Mouse (Mus musculus) mature B cell (primary cell): Measurements from ENCODE around the gene Fmnl1.

ENCODE experiments used
- in situ Hi-C: fragments of 300-500 bp; cut with MboI; formaldehyde crosslinking; loops from 2 replicates; pipeline ENCODE4 v1.14.3; 2019

The Fmnl1 gene

DNA sequence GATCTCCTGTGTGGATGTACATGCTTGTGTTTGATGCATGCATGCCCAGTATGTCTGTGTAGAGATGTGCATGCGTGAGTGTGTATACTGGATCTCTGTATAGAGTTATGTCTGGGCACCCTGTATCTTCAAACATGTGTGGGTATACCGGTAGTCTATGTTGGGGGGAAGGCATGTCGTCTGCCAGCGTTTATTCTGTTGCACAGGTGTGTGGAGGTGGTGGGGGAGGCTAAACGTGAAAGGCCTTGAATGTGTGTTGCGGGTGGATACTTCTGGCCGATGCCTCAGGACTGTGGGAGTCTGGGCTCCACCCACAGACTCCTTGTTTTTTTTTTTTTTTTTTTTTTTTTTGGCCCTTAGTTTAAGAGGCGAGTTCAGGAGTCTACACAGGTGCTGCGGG lies 10.4 kb downstream of the Fmnl1 start:
- in situ Hi-C loops: no loop called here

DNA sequence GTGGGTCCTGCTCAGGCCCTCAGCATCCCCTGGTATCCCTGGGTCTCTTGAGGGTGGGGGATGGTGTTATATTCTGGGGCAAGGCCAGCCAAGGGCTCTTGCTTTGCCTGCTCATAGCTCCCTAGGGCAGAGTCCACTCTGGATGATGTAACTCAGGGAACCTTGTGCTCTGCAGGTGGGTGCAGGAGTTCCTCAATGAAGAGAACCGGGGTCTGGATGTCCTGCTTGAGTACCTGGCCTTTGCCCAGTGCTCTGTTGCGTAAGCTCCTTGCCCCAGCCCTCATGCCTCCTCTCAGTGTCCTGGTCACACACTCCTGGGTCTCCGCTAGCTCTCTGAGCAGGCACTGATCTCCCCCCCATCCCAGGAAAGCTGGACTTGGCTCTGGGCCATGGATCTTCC lies 11.0 kb downstream of the Fmnl1 start:
- in situ Hi-C loops: no loop called here

DNA sequence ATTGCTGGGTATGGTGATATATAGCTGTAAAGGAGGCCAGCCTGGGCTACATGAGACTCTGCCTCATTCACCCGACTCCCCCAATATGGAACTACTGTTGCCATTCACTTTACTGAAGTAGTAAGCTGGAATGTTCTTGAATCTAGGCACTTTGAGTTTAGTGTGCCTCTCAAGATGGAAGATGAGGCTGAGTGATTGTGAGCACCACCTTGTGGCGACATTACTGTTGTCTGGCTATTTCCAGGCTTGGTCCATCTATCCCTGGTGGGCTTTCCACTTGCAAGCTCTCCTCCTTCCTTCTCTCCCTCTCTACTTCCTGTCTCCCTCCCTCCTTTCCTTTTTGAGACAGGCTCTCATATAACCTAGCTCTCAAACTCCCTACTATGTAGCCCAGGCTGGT lies 14.0 kb downstream of the Fmnl1 start:
- in situ Hi-C loops: no loop called here

DNA sequence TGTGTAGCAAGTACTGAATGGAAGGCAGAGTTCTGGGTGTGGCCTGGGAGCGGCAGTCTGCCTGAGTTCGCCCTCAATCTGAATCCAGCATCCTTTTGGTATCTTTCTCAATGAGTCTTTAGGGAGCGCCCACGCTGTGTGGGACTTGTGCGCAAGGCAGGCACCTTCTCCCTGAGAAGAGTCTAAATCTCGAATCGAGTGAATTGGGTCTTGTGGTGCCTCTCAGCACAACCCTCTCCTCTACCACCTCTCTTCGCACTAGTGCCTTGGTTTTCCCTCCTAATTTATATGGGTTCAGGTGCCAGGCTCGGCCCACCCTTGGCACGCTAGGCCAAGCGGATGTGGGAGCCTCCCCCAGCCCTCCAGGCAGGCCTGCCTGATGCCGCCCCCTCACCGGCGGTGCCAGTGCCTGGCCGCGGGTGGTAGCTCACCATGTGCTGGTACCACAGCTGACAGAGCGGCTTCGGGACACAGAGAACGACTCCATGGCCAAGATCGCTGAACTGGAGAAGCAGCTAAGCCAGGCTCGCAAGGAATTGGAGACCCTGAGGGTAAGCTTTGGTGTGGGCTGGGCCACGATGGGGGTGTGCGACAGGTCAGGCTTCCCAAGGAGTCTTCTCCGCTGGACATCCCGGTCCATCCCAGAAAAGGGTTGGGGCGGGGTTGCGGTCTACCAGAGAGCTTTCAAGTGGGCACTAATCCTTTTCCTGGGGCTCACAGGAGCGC lies 21.5 kb downstream of the Fmnl1 start:
- in situ Hi-C loops: no loop called here

DNA sequence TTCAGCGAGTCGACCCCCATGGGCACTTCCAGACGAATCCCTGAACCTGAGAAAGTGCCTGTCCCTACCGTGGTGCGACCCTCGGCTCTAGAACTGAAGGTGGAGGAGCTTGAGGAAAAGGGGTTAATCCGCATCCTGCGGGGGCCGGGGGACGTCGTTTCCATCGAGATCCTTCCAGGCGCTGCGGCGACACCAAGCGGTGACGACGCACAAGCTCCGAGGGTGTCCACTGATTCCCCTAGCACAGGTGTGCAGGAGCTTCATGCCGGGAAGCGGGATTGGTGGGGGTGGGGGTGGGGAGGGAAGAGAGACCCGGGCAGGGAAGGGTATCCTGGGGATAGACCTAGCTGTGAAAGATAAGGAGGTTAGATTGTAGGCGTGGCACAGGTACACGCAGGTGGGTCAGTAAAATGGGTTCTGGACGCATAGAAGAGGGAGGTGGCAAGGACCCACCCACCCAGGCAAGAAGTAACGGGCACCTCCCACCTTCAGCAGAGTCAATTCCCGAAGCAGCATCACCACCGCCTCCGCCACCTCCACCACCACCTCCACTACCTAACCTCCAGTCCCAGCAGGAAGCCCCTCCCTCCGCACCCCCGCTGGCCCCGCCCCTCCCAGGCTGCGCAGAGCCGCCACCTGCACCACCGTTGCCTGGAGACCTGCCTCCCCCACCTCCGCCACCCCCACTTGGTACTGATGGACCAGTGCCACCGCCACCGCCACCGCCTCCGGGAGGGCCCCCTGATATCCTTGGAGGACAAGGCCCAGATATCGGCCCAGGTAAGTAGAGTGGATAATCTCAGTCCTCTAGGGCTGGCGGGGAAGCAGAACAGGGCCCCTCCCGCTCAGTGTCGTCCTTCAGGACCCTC lies 22.3 kb downstream of the Fmnl1 start:
- in situ Hi-C loops: no loop called here

DNA sequence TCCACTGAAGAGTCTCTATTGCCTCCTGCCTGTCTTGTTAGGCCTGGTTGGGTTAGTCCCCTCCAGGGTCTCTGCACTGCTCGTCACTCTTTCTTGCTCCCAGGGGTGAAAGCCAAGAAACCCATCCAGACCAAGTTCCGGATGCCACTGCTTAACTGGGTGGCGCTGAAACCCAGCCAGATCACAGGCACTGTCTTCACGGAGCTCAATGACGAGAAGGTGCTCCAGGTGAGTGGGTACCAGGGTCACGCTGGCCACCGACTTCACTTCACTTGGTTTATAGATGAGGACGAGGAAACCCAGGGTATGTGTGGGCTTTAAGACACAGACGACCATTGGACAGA lies 22.9 kb downstream of the Fmnl1 start:
- in situ Hi-C loops: no loop called here

DNA sequence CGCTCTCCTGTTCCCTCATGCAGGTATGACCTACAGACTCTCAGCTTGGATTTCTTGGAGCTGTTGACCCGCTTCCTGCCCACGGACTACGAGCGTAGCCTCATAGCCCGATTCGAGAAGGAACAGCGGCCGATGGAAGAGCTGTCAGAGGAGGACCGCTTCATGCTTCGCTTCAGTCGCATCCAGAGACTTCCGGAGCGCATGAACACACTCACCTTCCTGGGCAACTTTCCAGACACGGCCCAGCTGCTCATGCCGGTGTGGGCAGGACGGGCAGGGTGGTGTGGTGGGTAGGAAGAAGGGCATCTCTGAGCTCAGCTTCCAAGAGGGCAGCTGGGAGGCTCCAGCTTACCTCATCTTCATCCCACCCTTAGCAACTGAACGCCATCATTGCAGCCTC lies 24.3 kb downstream of the Fmnl1 start:
- in situ Hi-C loops: no loop called here

DNA sequence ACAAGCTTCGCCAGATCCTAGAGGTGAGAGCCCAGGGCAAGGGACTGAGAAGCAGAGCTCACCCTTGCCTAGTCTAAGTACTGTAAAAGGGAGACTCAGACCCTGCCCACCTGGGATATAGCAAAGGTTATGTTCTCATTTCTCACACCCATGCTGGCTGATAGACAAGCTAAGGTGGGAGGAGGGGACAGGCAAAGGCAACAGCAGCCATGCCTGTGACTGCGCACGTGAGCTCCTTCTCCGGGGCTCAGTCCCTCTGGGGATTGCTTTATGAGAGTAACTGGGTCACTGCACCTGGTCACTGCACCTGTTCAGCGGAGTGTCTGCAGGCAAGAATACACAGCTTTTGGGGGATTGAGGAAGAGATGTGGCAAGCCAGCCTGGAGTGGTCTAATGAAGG lies 24.7 kb downstream of the Fmnl1 start:
- in situ Hi-C loops: no loop called here

DNA sequence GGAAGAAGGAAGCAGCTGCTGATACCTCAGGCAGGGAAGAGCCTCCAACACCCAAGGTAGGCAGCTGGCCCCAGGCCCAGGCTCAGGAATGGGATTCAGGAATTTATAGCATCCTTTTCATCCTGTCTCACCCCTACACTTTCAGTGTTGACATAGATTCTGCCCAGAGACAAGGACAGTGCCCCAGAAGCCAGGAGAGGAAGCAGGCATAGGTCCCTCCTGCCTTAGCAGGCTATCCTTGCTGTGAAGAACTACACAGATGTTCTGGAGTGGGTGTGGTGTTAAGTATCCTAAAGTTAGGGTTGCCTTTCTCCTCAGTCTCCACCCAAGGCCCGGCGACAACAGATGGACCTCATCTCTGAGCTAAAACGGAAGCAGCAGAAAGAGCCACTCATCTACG lies 26.4 kb downstream of the Fmnl1 start:
- in situ Hi-C loops: no loop called here

DNA sequence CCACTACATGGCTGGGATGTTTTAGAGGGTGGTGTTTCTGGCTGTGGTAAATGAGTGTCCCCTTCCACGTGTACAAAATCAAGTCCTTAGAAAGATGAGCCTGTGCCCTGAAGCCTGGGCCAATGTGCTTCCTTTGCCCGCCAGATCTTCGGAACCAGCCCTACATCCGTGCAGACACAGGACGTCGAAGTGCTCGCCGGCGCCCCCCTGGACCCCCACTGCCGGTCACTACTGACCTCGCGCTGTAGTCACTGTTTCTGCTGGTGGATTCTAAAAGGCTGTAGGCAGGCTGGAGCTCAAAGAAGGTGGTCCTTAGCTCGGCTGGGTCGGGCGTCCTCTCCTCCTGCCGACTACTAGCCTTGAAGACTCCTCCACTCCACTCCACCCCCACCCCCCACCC lies 27.4 kb downstream of the Fmnl1 start:
- in situ Hi-C loops: no loop called here

DNA sequence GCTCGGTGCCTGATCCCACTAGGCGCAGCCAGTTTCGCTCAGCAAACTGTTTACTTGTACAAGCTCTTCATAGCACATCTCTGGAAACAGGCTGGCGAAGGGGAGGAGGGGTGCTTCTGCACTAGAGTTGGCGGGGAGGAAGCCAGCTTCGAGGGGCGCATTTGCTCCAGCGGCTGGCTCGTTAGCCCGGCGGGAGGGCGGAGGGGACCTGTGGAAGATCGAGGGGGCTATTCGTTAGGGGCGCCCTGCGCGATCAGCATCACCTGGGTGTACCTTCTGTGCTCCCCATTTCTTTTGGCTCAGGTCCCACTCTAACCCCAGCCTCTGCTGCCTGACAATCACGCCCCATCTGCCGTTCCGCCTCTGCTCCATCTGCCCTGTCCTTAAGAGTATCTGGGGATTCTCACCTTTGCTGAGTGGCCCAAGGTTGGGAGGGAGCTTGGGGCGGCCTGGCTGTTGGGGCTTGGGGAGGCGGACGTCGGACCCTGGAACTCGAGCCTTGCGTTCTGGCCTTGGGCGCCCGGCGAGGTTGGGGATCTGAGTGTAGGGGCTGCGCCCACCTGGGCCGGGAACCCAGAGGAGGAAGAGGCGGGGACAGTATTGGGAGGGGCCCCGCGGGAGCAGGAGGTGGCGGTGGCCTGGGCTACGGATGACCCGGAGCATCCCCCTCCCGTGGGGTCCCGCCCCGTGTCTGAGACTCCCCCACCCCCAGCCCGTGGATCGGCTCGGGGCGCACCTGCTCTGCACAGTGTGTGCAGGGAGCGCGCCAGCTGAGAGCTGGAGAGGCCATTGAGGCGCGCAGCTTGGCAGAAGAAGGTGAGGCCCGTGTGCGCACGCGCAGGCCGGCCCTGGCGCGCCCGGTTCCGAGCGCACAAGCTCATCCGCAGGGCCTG lies 28.2 kb downstream of the Fmnl1 start:
- in situ Hi-C loops: no loop called here

DNA sequence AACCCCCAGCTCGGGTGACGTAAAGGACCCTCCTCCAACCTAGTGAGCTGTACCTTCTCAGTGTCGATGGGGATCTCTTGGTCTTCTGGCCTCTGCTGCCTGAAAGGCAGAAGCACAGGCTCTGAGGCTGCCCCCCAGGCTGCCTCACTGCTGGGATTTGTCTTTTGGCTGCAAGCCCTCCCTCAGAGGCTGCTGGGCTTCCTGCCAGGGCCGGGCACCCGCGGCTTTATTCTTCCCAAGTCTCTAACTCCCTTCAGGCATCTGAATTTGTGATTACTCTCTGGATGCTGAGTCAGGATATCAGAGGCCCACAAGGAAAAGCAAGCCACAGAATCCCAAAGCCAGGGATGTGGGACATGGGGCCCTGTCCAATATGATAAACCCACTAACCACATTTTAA lies 30.8 kb downstream of the Fmnl1 start:
- in situ Hi-C loops: no loop called here

DNA sequence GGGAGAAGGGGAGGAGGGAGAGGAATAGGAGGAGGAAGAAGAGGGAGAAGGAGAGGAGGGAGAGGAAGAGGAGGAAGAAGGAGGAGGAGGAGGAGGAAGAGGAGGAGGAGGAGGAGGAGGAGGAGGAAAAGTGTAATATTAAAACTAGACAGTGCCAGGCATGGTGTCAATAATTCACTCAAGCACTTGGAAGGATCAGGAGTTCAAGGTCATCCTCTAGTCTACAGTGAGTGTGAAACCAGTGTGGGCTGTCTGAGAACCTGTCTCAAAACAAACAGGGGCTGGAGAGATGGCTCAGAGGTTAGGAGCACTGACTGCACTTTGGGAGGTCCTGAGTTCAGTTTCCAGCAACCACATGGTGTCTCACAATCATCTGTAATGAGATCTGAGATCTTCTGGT lies 31.5 kb downstream of the Fmnl1 start:
- in situ Hi-C loops: no loop called here

DNA sequence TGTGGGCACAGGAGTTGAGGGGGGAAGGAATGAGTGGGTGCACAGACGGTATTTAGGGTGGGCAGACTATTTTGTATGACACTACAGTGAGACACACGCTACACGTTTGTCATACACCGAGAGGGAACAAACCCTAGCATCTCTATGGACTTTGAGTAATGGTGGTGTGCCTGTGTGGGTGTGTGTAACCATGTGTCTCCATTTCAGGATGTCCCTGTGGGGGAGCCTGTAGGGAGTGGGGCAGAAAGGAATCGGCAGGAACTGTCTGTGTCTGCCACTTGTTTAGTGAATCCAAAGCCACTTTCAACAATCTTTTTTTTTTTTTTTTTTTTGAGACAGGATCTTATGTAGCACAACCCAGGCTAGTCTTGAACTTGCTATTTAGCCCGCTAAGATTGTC lies 35.3 kb downstream of the Fmnl1 start:
- in situ Hi-C loops: no loop called here

DNA sequence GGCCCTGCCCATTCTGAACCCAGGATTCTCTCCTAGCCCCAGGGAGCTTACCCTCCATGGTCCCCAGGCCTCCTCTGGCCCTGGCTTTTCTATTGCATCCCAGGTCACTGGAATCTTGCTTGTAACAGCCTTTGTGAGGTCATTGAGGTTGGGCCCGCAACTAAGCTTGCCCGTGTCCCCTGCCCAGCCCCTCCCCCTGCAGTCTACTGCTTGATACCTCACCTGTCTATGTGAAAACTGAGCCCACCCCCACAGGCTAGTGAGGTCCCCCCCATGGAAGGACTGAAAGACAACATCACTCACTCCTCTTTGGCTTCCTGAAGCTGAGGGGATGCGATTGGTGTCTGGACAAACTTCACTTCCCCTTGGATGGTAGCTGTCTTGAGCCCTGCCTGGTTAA lies 37.6 kb downstream of the Fmnl1 start, which contains the start of gene 1700023F06Rik:
1700023F06Rik (minus strand) TSS at position 101 of the 400 bp plus-strand sequence.
- in situ Hi-C loops: no loop called here

DNA sequence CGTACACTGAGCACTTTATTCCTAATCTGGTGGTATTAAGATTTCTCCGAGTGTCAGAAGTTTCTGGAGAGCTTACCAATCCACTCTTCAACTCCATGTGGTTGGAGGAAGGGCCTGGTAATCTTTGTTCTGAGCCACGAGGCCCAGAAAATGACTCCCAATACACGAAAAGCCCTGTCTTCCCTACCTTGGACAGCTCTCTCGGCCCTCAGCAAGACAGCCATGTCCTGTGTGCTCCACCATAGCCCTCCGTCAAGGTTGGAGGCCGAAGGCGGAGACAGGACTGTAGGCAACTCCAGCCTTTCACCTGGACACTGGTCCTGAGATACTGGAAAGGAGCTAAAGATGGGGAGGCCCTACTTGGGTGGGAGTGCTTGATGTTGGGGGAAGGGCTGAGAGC lies 39.4 kb downstream of the Fmnl1 start:
- in situ Hi-C loops: no loop called here

DNA sequence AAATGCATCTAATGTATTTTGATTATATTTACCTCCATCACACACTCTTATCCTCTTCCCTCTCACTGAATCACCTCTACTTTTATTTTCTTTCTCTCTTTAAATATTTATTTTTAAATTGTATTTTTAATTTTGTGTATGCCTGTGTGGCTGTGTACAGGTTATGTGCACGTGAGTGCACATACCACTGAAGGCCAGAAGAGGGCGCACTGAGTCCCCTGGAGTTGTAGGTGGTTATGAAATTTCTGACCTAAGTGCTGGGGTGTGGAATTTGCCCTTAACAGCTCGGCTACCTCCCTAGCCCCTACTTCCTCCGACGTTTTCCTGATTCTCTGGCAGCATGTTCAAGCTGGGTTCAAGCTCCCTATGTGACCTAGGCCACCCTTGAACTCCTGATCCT lies 42.8 kb downstream of the Fmnl1 start:
- in situ Hi-C loops: no loop called here

DNA sequence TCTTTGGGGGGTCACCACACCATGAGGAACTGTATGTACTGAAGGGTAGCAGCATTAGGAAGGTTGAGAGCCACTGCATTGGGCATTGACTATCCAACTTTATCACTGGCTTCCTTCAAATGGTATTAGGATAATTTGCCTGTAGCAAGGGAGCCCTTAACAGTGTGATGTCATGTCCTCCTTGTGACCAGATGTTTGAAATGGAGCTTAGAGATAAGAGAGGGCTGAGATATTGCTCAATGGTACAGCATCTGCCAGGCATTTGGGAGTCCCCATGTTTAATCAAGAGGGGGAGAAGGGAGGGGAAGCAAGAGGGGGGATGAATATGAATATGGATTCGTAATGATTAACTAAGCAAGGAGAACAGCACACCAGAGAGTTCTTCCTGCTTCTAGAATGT lies 44.4 kb downstream of the Fmnl1 start:
- in situ Hi-C loops: no loop called here

DNA sequence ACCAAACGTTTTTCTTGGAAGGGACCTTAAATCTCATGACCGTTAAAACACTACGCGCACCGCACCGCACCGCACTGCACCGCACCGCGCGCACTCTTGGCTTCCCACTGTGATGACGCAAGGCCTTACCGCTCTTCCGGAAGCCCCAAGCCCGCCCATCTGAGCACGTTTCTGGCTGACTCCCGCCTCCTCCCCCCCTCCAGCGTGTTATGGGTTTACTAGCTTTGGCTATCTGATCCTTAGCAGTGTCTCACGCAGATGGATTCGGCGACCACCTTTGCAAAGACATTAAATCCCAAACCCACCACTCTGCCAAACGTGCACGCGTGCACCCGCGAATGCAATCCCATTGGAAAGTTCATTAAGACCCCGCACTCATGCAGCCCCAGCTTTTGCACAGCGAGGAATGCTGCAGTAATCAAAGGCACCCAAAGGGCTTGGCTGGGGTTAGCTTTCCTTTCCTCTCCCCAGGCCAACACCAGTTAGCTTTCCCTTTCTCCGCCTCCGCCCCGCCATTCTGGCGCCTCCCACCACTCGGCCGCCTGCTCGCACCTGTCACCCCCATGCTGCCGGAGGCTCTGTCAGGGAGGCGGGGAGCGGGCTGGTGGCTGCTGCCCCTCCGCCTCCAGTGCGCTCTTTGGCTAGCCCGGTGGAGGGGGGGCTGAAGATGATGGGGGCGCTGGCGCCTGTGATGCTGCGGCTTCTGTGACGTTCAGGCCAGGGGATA lies 47.0 kb downstream of the Fmnl1 start, which contains the start of gene Spata32:
Spata32 (minus strand) TSS at position 643 of the 727 bp plus-strand sequence.
- in situ Hi-C loops: no loop called here

DNA sequence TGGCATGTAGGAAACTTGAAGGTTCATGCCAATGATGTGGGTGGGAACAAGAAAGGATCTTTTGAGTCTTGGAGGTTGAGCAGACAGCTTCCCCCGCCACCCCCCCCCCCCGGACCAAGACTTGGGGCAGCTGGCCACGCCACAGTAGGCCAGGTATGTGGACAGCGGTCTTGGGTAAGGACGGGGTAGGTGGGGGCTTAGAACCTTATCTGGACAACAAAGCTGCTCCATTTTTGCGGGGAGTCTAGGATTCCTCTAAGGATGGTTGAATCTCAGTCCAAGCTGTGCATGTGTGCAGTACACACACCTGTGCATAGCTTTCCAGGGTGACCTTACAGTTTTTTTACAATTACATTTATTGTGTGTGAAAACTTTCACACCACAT lies 47.6 kb downstream of the Fmnl1 start:
- in situ Hi-C loops: no loop called here

DNA sequence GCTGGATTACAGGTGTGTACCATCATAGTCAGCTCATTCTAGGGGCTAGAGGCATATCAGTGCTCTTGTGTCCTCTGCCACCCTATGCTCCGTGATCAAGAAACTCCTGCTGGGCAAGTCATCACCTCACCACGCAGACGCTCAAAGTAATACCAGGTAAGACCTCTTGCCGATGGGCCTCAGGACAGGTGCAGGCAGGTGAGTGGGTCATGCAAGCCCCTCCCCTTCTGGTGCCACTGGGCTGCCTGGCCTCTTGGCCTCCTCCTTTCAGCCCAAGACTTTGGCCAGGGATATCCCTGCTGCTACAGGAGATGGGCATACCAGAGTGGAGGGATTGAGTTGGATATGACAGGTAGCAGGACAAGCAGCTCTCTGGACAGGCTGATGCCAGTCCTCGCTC lies 48.4 kb downstream of the Fmnl1 start:
- in situ Hi-C loops: no loop called here

DNA sequence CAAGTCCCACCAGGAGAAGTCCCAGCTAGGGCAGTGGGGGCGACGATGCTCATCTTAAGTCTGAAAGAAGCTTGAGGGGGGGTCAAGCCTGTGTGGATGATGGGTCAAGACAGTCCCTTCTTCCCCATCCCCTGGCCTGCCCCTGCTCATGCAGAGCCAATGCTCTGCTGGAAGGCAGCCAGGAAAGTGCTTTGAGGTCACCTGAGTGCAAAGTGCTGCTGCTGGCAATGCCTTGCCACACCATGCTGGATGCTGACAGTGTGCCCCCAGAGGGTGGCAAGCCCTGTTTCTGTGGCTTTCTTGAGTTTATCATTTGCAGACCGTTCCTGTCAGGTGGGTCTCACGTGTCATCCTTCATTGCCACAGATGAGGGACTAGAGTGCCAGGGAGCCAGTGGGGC lies 49.1 kb downstream of the Fmnl1 start:
- in situ Hi-C loops: no loop called here
